24 mouse cellular contexts compared by ENCODE assay signal in the genomic region with DNA sequence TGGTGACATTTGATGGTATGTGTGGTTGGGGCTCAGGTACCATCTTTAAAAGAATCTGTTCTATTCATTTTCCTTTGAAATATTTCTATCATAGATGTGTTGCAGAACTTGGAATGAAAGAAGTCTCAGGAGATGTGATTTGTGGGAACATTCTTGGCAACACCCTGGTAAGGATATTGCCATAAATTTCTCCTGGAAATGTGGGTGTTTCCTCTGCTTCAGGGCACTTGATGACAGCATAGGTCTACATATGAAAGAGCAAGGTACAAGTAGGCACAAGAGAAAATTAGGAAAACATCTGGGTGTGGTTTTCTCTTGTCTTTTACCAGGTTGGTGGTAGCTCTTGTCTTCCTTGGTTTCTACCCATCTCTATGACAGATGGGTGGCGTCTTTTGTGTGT.
A peak's percentile ranks its signal among the peaks of the same experiment; 100 is the strongest.
DNase-seq lines count a peak whose midpoint lies in the region; TF ChIP-seq lines count a peak whose summit lies in the region.
"Had no signal": no experiment of that assay in that cellular context is flagged by ENCODE, and none has a peak within 500 bp of the region (broad histone marks: within the 10 kb centered on the region; RNA-seq: fewer than 3 reads in every experiment).

No protein-coding gene starts in this region.

- DNase-seq in gastrocnemius, adult 2 months, result no peak
- no peak for DNase-seq in gastrocnemius, postnatal 36 days
- peak; percentile 34 for DNase-seq in brain, adult 2 months (ENCODE audit: low read depth, low spot score)
- DNase-seq in fat pad, adult 2 months (ENCODE audit: extremely low read depth, low read depth, low spot score), result peak; percentile 37
- DNase-seq in kidney, postnatal 25 days, result no peak
- DNase-seq in MN1 (ENCODE audit: low spot score), result no peak
- DNase-seq in lung, postnatal 4 days, result no peak
- DNase-seq: adrenal gland, adult 2 months; adrenal gland, postnatal 10 days; adrenal gland, postnatal 25 days; B cell, adult 2 months; cerebellum, adult 11 months; cerebellum, adult 18-20 months; cerebellum, adult 8-10 months; cerebellum, adult 9-11 months; cerebellum, postnatal 14 days; cerebellum, postnatal 36 days; embryo, embryonic 11 days; forebrain, postnatal 0 days had no signal

- H3K27ac ChIP-seq in gastrocnemius, adult 2 months, result 0 out of 2 replicates have a peak overlapping the region, but pooled peaks have one; percentile 5
- H3K27ac ChIP-seq: embryonic facial prominence, embryonic 13.5 days; embryonic facial prominence, embryonic 15.5 days; forebrain, embryonic 13.5 days; forebrain, embryonic 15.5 days had no signal

- TF ChIP-seq CTCF in gastrocnemius, adult 2 months (IDR thresholded peaks at IDR 0.05), result no peak

- intact Hi-C loops in gastrocnemius, adult 2 months (cut with DNase I), result no loop called here
- intact Hi-C loops in gastrocnemius, postnatal 36 days (cut with DNase I), result no loop called here

- no peak overlapping the region for H3K4me3 ChIP-seq in gastrocnemius, adult 2 months
- H3K4me3 ChIP-seq: embryonic facial prominence, embryonic 13.5 days; embryonic facial prominence, embryonic 15.5 days; erythroblast, embryonic 14.5 days; forebrain, embryonic 13.5 days; forebrain, embryonic 15.5 days had no signal

Comparison
In these comparisons a context has a peak if more than half of its experiments do, and no peak if none do; other contexts are left out.
1. DNase-seq: peak in brain, adult 2 months (single experiment) and fat pad, adult 2 months (single experiment); none in gastrocnemius, adult 2 months (single experiment), gastrocnemius, postnatal 36 days (0 of 2), kidney, postnatal 25 days (0 of 2), MN1 (single experiment) and lung, postnatal 4 days (0 of 2).